Mouse (Mus musculus): ENCODE results near the gene Ccpg1os. TPM values are rescaled to one million over a fixed set of nuclear protein-coding genes. Genes with fewer than 3 reads are reported as not detected.

Gene Ccpg1os
- polyA plus RNA-seq, 1 experiment = 0.31 TPM

- TF ChIP-seq GATA1 (IDR thresholded peaks at IDR 0.05; ENCODE audit: low read length) = no peak
These were observed 29.6 kb downstream of the Ccpg1os start for GRCm38 (mm10) chr9:72955546-72955945.

- TF ChIP-seq GATA1 (IDR thresholded peaks at IDR 0.05; ENCODE audit: low read length) = no peak
These were observed 30.4 kb downstream of the Ccpg1os start for GRCm38 (mm10) chr9:72954746-72955145.

GRCm38 (mm10) chr9:72949572-72949971 lies 35.6 kb downstream of the Ccpg1os start:
- no peak for TF ChIP-seq GATA1 (IDR thresholded peaks at IDR 0.05; ENCODE audit: low read length)

- TF ChIP-seq GATA1 (IDR thresholded peaks at IDR 0.05; ENCODE audit: low read length) = no peak
These were observed 38.2 kb downstream of the Ccpg1os start for GRCm38 (mm10) chr9:72947010-72947409.

GRCm38 (mm10) chr9:72944286-72944685 lies 40.9 kb downstream of the Ccpg1os start:
- no peak for TF ChIP-seq GATA1 (IDR thresholded peaks at IDR 0.05; ENCODE audit: low read length)

- no peak for TF ChIP-seq GATA1 (IDR thresholded peaks at IDR 0.05; ENCODE audit: low read length)
These were observed 41.8 kb downstream of the Ccpg1os start for GRCm38 (mm10) chr9:72943424-72943823.

GRCm38 (mm10) chr9:72936301-72936700 lies 48.9 kb downstream of the Ccpg1os start:
- TF ChIP-seq GATA1 (IDR thresholded peaks at IDR 0.05; ENCODE audit: low read length) = no peak

GRCm38 (mm10) chr9:72935309-72935708 lies 49.9 kb downstream of the Ccpg1os start:
- no peak for TF ChIP-seq GATA1 (IDR thresholded peaks at IDR 0.05; ENCODE audit: low read length)

- TF ChIP-seq GATA1 (IDR thresholded peaks at IDR 0.05; ENCODE audit: low read length) = no peak
These were observed 53.9 kb downstream of the Ccpg1os start for GRCm38 (mm10) chr9:72931166-72931790.

Other genes starting within 250 kb of the Ccpg1os start
- 0.24 and 0.30 TPM in 2 replicates for gene Prtg, start 178.5 kb downstream of the Ccpg1os start, polyA plus RNA-seq (2012)
- not detected in 2 replicates for gene Pygo1, start 59.7 kb downstream of the Ccpg1os start, polyA plus RNA-seq (2012)
- not detected in 2 replicates for gene Dyx1c1, start 26.6 kb downstream of the Ccpg1os start, polyA plus RNA-seq (2012)
- gene Gm44503, start 26.5 kb downstream of the Ccpg1os start, polyA plus RNA-seq (2012) = 0.03 TPM in 1 of 2 replicates, not detected in the other
- 0.73 and 1.3 TPM in 2 replicates for gene Ccpg1, start within 50 bp of the Ccpg1os start, polyA plus RNA-seq (2012)
- 1.3 and 1.7 TPM in 2 replicates for gene Pigb, start 55.0 kb upstream of the Ccpg1os start, polyA plus RNA-seq (2012)
- 3.2 and 4.2 TPM in 2 replicates for gene Rab27a, start 59.5 kb upstream of the Ccpg1os start, polyA plus RNA-seq (2012)
- 0.03 and 0.06 TPM in 2 replicates for gene Khdc3, start 116.5 kb upstream of the Ccpg1os start, polyA plus RNA-seq (2012)
- gene Gm20509, start 117.1 kb upstream of the Ccpg1os start, polyA plus RNA-seq (2012) = not detected in 2 replicates
- 4.1 and 52.1 TPM in 2 replicates for gene Rsl24d1, start 128.0 kb upstream of the Ccpg1os start, polyA plus RNA-seq (2012)